Mouse (Mus musculus) liver, embryonic 11.5 days (tissue): Measurements from ENCODE around the gene Catspere2. TPM values are rescaled to one million over a fixed set of nuclear protein-coding genes. Genes with fewer than 3 reads are reported as not detected.
"Not testable (repeated sequence)": the region's sequence is repeated elsewhere in the genome, so short reads cannot be mapped to it uniquely, and the experiment has no call there.

Experiments
- ATAC-seq: fragments of 200-750 bp; cut with Nextera tagmentation; replicated peaks from 2 replicates; pipeline ENCODE4 v1.8.0; 2017; ENCODE audit warnings: moderate number of reproducible peaks, mild to moderate bottlenecking, moderate TSS enrichment, moderate library complexity; ENCODE audit not compliant: low FRiP score
- DNase-seq: peaks from one replicate; pipeline ENCODE4 v3.0.0-alpha.2; 2017; ENCODE audit warnings: low spot score
- H3K27ac ChIP-seq: fragments of 300-500 bp; sonication (generic); 2 replicates; pipeline ENCODE4 v1.5.1; 2014; ENCODE audit warnings: mild to moderate bottlenecking, low read depth, low read length, control low read depth
- H3K27me3 ChIP-seq: fragments of 300-500 bp; sonication (generic); replicated peaks from 2 replicates; pipeline ENCODE4 v1.6.1; 2014; ENCODE audit warnings: low read length, mixed read lengths; ENCODE audit not compliant: control insufficient read depth, insufficient read depth
- H3K36me3 ChIP-seq: fragments of 300-500 bp; sonication (generic); 2 replicates; pipeline ENCODE4 v1.6.1; 2014; ENCODE audit warnings: mild to moderate bottlenecking, low read length, moderate library complexity, mixed read lengths; ENCODE audit not compliant: control insufficient read depth, insufficient read depth
- H3K4me1 ChIP-seq: fragments of 300-500 bp; sonication (generic); replicated peaks from 2 replicates; pipeline ENCODE4 v1.6.1; 2014; ENCODE audit warnings: low read length, mixed read lengths; ENCODE audit not compliant: control insufficient read depth, insufficient read depth
- H3K4me2 ChIP-seq: fragments of 300-500 bp; sonication (generic); 2 replicates; pipeline ENCODE4 v1.6.1; 2014; ENCODE audit warnings: mild to moderate bottlenecking, control low read depth, moderate library complexity
- H3K4me3 ChIP-seq: fragments of 300-500 bp; sonication (generic); 2 replicates; pipeline ENCODE4 v1.5.1; 2014; ENCODE audit warnings: low read depth, low read length, control low read depth
- H3K9ac ChIP-seq: fragments of 300-500 bp; sonication (generic); 2 replicates; pipeline ENCODE4 v1.6.1; 2014; ENCODE audit warnings: low read depth, low read length, control low read depth
- H3K9me3 ChIP-seq: fragments of 300-500 bp; sonication (generic); 2 replicates; pipeline ENCODE4 v1.6.1; 2016; ENCODE audit warnings: low read length, inconsistent platforms, mixed read lengths; ENCODE audit not compliant: control insufficient read depth
- WGBS: fragments of 180-500 bp; shearing (Covaris S2); extraction: QIAGEN DNeasy Blood & Tissue Kit; methylation state at CpG from one replicate; pipeline ENCODE4 v1.1.7; 2014; 5-methylcytosine and 5-hydroxymethylcytosine counted together
- polyA plus RNA-seq: library from polyadenylated mRNA; unstranded; fragments of >200 nt; fragmentation: Nextera tagmentation; extraction: Ambion mirVana; gene quantifications from 2 replicates; pipeline ENCODE4 v1.2.1, GENCODE M21; 2014

Catspere2 gene
- polyA plus RNA-seq, 1 experiment from 2014 or later = not detected

DNA sequence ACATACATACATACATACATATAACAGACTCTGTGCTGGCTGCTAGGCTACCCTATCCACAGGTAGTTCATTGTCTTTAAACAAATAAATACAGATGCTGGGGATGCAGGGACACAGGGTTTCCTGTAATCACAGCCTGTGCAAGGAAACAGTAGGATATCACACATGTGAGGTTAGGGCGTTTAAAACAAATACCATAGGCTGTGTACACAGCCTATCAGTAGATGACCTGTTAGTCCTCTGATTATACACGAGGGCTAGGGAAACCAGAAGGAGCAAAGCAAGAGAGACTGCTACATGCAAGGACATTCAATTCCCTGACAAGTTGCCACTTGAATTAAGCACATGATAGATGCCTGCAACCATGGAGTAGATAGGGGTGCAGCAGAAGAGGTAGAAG, 139.0 kb downstream of the Catspere2 start:
- not testable (repeated sequence) for H3K9ac ChIP-seq, DNase-seq, H3K4me3 ChIP-seq, H3K27me3 ChIP-seq, ATAC-seq, H3K36me3 ChIP-seq, H3K9me3 ChIP-seq, H3K4me2 ChIP-seq, H3K27ac ChIP-seq, H3K4me1 ChIP-seq
- WGBS = 50% methylated on average over 2 of the region's 2 CpGs

DNA sequence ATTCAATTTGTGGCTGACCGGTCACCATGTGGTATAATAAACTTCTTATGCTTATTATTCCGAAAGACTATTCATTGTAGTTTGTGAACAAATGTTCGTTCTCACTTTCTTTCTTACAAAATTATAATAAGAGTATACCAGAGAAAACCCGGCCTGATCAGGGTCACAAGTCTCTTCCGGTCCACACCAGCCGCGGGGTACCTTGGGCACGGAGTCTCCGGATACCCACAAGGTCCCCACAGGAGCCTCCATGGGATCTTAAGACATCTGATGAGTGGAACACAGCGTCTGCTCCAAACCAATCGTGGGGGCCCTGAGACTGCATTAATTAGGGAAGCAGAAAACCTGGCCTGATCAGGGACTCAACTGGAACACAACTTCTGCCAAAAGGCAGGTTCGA, 151.1 kb downstream of the Catspere2 start:
- ATAC-seq (no peak), DNase-seq (no peak)
- no peaks in the 10 kb centered on the region for H3K36me3 ChIP-seq
- no peak overlapping the region for H3K4me2 ChIP-seq
- no peaks in the 10 kb centered on the region for H3K4me1 ChIP-seq
- H3K9ac ChIP-seq = no peak overlapping the region
- whole genome bisulfite sequencing = 88% methylated on average over 12 of the region's 12 CpGs
- H3K4me3 ChIP-seq = no peak overlapping the region
- no peaks in the 10 kb centered on the region for H3K27me3 ChIP-seq
- H3K9me3 ChIP-seq = no peaks in the 10 kb centered on the region
- H3K27ac ChIP-seq = no peak overlapping the region

DNA sequence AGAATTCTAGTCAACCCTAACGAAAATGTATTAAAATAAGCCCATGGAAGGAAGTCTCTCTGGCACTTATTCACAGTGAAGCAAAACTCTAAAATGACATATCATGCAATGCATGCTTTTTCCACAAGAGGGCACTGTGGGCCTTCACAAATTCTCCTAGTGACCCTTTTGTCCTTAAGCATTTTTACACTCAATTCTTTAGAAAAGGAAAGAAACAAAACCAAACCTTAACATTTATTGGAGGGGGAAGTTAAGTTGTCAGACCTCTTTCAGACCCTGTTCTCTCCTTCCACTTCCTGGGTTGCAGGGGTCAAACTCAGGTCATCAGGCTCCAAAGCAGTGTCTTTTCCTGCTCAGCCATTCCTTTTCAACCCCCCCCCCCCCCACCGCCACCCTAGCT, 163.3 kb downstream of the Catspere2 start:
- not testable (repeated sequence) for DNase-seq, H3K27ac ChIP-seq, H3K4me2 ChIP-seq, H3K4me1 ChIP-seq, H3K27me3 ChIP-seq, H3K36me3 ChIP-seq, ATAC-seq, H3K9me3 ChIP-seq, H3K4me3 ChIP-seq, H3K9ac ChIP-seq
- WGBS = 30% methylated on average over 2 of the region's 2 CpGs

DNA sequence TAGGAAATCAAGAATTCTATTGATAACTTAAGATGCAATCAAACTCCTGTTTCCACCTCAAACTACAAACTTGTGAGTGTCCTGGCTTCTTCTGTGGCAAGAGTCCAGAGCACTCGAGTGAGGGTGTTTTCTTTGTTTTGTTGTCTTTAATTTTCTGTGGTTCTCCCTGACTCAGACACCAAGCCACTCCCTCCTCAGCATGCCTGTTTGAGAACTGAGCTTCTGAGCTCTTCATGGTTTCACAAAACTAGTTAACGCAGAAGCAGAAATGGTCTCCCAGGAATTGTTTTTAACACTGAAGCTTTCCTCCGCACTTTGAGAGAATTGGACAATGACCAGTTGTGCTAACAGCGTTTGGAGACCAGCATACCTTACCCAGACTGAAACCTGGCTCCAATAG, 163.7 kb downstream of the Catspere2 start:
- ATAC-seq, DNase-seq, H3K9me3 ChIP-seq, H3K4me1 ChIP-seq, H3K4me2 ChIP-seq, H3K36me3 ChIP-seq, H3K4me3 ChIP-seq, H3K27me3 ChIP-seq, H3K27ac ChIP-seq, H3K9ac ChIP-seq: not testable (repeated sequence)
- WGBS = 80% methylated on average over 3 of the region's 4 CpGs

DNA sequence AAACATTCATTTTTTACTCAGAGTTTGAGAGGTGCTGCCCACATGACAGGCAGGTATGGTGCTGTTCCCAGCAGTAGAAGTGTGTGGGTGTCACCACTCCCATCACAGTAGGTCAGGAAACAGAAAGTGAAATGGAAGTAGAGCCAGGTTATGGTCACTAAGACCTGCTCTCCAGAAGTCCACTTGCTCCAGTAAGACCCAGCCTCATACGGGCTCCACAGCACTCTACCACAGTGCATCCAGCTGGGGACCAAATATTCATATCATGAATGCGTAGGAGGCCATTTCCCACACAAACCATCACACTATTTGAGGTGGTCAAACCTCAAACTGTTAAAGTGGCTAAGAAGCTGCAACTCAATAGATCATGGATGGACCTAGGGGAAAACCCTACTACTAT, 199.0 kb downstream of the Catspere2 start:
- ATAC-seq = no peak
- H3K9me3 ChIP-seq = no peaks in the 10 kb centered on the region
- H3K4me2 ChIP-seq = no peak overlapping the region
- H3K27ac ChIP-seq = no peak overlapping the region
- no peak overlapping the region for H3K9ac ChIP-seq
- no peak for DNase-seq
- H3K27me3 ChIP-seq = no peaks in the 10 kb centered on the region
- no peaks in the 10 kb centered on the region for H3K4me1 ChIP-seq
- 83% methylated on average over 2 of the region's 2 CpGs for WGBS
- no peaks in the 10 kb centered on the region for H3K36me3 ChIP-seq
- H3K4me3 ChIP-seq = no peak overlapping the region

DNA sequence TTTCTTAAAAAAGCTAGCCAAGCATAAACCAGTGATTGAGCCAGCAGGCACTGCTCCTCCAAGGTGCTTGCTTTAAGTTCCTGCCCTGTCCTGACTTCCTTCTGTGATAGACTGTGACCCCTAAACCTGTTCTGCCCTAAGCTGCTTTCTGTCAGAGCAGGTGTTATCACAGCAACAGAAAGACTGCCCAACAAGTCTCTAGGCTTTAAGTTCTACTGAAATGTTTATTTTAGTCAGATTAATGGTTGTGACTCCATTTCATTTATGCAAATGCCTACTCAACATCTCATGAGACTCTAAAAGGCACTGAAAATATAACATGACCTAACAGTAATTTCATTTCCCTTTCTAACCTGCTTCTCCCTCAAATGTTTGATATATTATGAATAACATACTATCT, 202.4 kb downstream of the Catspere2 start:
- DNase-seq = no peak

DNA sequence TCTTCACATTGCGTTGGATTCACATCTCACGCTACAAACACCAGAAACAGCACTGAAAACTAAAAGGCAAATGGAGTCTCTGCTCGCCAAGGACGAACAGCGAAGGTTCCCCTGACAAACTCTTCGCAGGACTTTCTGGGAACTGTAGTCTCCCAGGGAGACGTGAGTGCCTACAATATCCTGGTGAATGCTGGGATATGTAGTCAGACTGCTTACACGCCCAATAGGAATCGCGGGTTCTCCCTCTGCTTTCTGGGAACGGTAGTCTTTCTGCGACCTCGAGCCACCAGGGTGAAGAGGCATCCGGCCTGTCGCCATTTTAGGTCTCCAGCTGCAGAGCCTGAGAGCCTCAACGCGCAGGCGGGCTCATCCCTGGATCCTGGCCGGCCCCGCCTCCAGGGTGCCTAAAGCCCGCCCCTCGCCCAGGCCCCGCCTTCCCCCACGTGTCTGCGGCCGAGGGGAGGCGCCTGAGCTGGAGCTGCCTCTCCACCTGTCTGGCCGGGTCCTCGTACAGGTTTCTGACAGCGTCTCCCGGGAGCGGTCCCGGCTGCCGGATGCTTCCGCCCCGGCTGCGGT, 204.1 kb downstream of the Catspere2 start, which contains the start of gene Desi2:
Desi2 (plus strand) TSS at position 202 of the 576 bp plus-strand sequence.
- not testable (repeated sequence) for H3K27me3 ChIP-seq, H3K27ac ChIP-seq, H3K36me3 ChIP-seq, H3K4me1 ChIP-seq, H3K9me3 ChIP-seq
- DNase-seq = peak; percentile 88
- peak; percentile 98 for ATAC-seq
- Histone ChIP-seq H3K4me3 (peak within 1 kb of the TSS; percentile 67), H3K9ac (peak within 1 kb of the TSS; percentile 70), H3K4me2 (peak within 1 kb of the TSS; percentile 88)
- WGBS = under 1% methylated on average over 37 of the region's 37 CpGs

More for the DNA sequence above, 202.4 kb downstream of the Catspere2 start:
- H3K9me3 ChIP-seq = no peaks in the 10 kb centered on the region
- H3K4me2 ChIP-seq = no peak overlapping the region
- H3K4me1 ChIP-seq = peaks cover 7% of the 10 kb centered on the region
- no peak overlapping the region for H3K4me3 ChIP-seq
- no peak overlapping the region for H3K27ac ChIP-seq
- no peaks in the 10 kb centered on the region for H3K36me3 ChIP-seq
- ATAC-seq = no peak
- no peaks in the 10 kb centered on the region for H3K27me3 ChIP-seq
- H3K9ac ChIP-seq = no peak overlapping the region

DNA sequence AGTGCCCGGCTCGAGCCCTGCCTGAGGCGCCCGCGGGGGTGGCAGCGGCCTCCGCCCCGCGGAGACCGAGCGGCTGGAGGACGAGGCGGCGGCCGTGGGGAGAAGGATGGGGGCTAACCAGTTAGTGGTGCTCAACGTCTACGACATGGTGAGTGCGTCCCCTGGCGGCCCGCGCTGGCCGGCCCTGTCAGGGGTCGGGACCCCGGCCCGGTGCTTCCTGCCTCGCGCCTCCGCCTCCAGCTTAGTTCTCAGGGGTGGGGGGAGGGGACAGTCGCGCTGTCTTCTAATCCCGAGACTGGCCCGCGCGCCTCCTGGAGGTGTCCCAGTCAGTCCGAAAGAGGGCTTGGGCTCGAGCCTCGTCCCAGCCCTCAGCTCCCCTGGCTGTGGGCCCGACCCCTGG, 204.6 kb downstream of the Catspere2 start:
- H3K27ac ChIP-seq, H3K36me3 ChIP-seq, H3K27me3 ChIP-seq, H3K9me3 ChIP-seq, DNase-seq, H3K4me1 ChIP-seq: not testable (repeated sequence)
- H3K4me2 ChIP-seq = peak overlapping the region; percentile 58
- peak overlapping the region; percentile 70 for H3K9ac ChIP-seq
- WGBS = 3% methylated on average over 21 of the region's 38 CpGs
- H3K4me3 ChIP-seq = peak overlapping the region; percentile 67
- ATAC-seq = peak; percentile 57

DNA sequence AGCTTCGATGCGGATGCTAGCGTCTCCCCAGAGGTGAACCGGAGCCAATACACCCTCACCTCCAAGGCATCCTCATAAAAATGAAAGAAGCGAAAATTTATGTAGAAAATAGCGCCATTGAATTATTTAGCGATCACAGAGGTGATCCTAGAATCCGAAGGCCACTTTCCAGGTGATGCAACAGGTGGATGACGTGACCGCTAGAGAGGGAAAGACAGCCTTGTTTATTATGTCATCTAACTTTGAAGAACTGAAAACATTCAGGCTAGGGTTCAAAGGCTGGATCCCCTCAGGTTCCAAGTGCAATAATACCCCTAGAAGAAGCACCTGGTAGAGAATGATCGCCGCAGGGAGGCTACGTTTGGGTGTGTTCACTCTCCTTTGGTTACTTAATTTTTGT, 205.2 kb downstream of the Catspere2 start:
- Histone ChIP-seq H3K27ac (no peak overlapping the region), H3K9ac (peak overlapping the region; percentile 70), H3K4me3 (peak overlapping the region; percentile 53), H3K4me2 (peak overlapping the region; percentile 88), H3K36me3 (no peaks in the 10 kb centered on the region), H3K9me3 (no peaks in the 10 kb centered on the region), H3K27me3 (no peaks in the 10 kb centered on the region), H3K4me1 (peaks cover 7% of the 10 kb centered on the region)
- 8% methylated on average over 12 of the region's 13 CpGs for WGBS
- DNase-seq (peak; percentile 35), ATAC-seq (no peak)
